Mouse (Mus musculus) spleen, postnatal 10 days (tissue): Measurements from ENCODE around the gene Hbb-y.
A peak's percentile ranks its signal among the peaks of the same experiment; 100 is the strongest.
"Not testable (repeated sequence)": the region's sequence is repeated elsewhere in the genome, so short reads cannot be mapped to it uniquely, and the experiment has no call there.

Experiments
- DNase-seq, 2 experiments: peaks; one replicate each; pipeline ENCODE4 v3.0.0; 2021 to 2022; ENCODE audit warnings: low spot score in 2 of 2

The Hbb-y gene

GRCm38 (mm10) chr7:103853090-103853489, at the start of gene Hbb-y:
Hbb-y (minus strand) TSS chr7:103853216.
- DNase-seq = no peak

DNA sequence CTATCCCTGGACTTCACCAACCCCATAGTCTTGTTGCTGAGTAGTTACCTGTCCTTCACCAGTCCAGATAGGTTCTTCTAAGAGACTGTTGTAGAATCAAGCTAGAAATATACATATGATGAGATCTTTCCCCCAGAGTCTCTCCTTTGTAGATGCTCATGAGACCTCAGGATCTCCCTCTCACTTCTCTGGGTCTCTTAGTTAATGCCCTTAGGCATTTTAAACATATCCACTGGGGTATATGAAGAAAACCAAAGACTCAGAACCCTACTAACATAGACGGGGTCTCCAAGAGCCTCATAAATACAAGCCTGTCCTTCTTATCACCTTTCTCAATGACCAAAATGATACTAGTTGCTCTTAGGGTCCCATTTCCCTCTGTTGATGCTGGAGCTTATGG, 41.4 kb upstream of the Hbb-y start, which contains the start of gene Olfr64:
TSS of gene Olfr64 (minus strand) at position 101 of the 400 bp plus-strand sequence.
- DNase-seq = no peak

DNA sequence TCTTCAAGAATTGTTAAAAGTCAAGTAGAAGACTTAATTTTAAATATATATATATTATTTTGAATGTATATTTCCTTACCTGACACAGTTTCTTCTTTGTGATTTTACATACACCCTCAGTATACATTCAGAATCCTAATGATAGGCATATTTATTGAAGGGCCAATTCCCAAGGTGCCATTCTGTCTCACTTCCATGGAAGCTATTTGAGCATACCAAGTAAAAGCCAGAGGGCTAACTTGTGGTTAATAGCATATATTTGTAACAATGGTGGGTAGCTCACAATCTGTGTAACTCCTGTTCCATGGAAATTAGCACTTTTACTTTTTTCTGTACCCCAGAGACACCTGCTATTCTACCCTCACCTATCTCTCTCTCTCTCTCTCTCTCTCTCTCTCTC, 33.1 kb upstream of the Hbb-y start, which contains the start of gene Olfr66:
TSS of gene Olfr66 (minus strand) at position 101 of the 400 bp plus-strand sequence.
- no peak for DNase-seq

GRCm38 (mm10) chr7:103877093-103877492, 24.1 kb upstream of the Hbb-y start:
- DNase-seq = no peak

GRCm38 (mm10) chr7:103874451-103874850, 21.4 kb upstream of the Hbb-y start:
- DNase-seq = no peak

- peak in 1 of 2 experiments; percentile 55 for DNase-seq
Observed at GRCm38 (mm10) chr7:103873064-103873463, 20.0 kb upstream of the Hbb-y start.

- DNase-seq = peak in 1 of 2 experiments; percentile 62
Observed at GRCm38 (mm10) chr7:103870667-103871066, 17.7 kb upstream of the Hbb-y start.

DNA sequence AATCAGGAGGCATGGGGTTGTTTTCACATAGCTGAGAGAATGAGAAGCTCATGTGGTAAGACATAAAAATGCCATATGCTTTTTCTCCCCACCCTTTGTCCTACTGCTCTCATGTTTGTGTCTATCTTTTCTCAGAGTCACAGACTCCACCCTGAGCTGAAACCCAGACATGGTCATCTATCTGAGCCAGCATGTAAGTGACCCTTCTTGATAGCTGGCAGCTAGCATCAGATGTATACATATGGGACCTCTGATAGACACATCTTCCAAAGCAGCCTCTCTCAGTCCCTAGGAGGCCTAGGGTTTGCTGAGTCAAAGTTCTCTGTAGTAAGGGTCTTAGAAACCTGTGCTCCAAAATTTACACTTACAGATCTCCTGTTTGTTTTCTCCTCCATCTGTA, 12.7 kb upstream of the Hbb-y start:
- DNase-seq = peak in 1 of 2 experiments; percentile 49

- no peak for DNase-seq
Observed at GRCm38 (mm10) chr7:103861531-103861930, 8.5 kb upstream of the Hbb-y start.

- DNase-seq = peak; percentile 77 to 91
Observed at GRCm38 (mm10) chr7:103860855-103861254, 7.8 kb upstream of the Hbb-y start.

- DNase-seq = peak in 1 of 2 experiments; percentile 81
Observed at GRCm38 (mm10) chr7:103859076-103859475, 6.1 kb upstream of the Hbb-y start.

DNA sequence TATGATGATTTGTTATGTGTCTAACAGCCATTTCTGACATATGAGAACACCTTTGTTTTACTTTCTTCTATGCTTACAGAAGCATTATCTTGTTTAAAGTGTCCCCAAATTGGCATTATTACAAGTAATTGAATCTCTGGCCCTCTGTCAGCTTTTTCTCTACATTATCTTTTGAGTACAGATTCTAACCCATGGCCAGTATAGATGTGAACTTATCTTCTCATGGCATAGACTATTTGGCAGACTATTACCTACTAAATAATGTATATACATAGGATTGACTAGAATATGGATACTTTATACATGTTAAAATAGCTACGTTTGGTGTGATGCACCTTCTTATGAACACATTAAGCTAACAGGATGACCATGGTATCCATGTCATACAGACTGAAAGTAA, 1.7 kb upstream of the Hbb-y start:
- DNase-seq = no peak

- DNase-seq = no peak
Observed at GRCm38 (mm10) chr7:103844525-103845325, 8.3 kb downstream of the Hbb-y start.

DNA sequence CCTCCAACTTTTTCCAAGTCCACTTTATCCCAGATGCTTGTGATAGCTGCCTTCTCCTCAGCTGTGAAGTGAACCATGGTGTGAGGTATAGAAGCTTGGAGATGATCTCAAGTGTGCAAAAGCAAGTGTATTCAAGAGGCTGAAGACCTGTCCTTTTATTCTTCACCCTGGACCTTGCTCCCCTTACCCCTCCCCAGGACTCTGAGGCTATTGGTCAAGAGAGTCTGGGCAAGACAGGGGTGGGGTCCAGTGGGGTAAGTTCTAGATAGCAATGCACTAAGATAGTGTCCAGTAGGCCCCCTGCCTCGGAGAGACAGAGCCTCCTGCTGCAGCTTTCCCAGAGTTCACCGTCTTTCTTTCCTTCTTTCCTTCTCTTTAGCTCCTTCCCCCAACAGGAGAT, 10.0 kb downstream of the Hbb-y start, which contains the start of gene Hbb-bh1:
TSS of gene Hbb-bh1 (minus strand) at position 131 of the 400 bp plus-strand sequence.
- no peak for DNase-seq

- DNase-seq = no peak
Observed at GRCm38 (mm10) chr7:103840268-103840667, 12.7 kb downstream of the Hbb-y start, which contains the start of gene Hbb-bh2. Hbb-bh2 (minus strand) TSS chr7:103840520.

DNA sequence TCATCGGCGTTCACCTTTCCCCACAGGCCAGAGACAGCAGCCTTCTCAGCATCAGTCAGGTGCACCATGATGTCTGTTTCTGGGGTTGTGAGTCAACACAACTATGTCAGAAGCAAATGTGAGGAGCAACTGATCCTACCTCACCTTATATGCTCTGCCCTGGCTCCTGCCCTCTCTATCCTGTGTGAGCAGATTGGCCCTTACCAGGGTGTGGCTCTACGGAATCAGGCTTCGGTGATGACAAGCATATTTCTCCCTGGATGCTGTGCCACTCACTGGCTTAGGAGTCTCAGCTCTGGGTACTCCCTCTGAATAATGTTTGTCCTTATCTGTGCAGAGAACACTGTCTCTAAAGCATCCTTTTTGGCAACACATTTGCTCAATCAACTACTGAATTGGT, 25.2 kb downstream of the Hbb-y start, which contains the start of gene Hbb-bs:
TSS of gene Hbb-bs (minus strand) at position 289 of the 400 bp plus-strand sequence.
- peak; percentile 83 to 85 for DNase-seq

GRCm38 (mm10) chr7:103827139-103827538, 25.9 kb downstream of the Hbb-y start:
- DNase-seq = not testable (repeated sequence)

GRCm38 (mm10) chr7:103826255-103826887, 26.6 kb downstream of the Hbb-y start:
- peak; percentile 52 to 66 for DNase-seq

DNA sequence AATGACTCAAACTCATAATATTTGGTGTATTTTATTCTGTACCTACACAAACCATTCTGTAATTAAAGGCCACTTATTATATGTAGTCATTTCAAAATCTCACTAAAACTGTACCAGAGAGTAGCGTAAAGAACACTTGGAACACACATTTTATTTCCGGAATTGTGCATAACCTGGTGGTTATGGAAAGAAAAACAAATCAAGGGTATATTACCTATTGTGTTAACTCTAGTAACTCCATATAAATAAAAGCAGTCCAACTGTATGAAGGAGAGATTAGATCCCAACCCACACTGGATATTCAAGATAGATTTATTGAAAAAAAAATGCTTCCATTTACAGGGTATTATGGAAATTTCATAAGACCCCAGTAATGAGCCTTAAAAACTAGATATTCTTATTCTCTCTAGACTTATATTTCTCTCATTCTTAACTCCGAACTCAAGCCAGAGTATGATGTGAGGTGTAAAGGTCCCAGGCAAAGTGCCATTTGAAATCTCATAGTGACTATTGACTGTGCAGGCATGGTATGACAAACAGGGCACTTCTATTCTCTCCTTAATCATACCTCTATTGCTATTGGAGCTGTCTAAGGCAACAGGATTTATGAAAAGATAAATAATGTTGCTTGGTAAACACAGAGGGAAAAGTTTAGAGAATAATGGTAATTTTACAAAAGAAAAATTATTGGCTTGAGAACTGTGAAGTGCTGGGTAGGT, 27.3 kb downstream of the Hbb-y start:
- DNase-seq = peak in 1 of 2 experiments; percentile 39

DNA sequence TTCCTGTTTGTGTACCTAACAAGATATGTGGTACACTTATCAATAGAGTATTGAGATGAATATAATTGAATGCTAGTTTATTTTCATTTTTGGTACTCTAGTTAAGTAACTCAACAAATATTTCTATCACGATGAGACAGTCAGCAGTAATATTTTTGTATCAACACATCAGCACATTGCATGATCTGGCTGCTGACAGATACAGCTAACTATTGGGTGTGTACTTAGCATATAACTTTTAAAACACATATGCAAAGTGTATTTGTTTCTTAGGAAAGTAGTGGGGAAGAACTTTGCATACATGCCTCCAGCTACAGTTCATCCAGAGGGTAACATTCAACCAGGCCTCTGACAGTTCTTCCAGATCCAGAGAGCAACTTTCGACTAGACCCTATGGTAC, 28.4 kb downstream of the Hbb-y start:
- DNase-seq = no peak

- not testable (repeated sequence) for DNase-seq
Observed at GRCm38 (mm10) chr7:103815085-103815484, 37.9 kb downstream of the Hbb-y start.

- peak; percentile 82 to 84 for DNase-seq
Observed at GRCm38 (mm10) chr7:103813766-103814165, 39.2 kb downstream of the Hbb-y start, which contains the start of gene Hbb-bt. Hbb-bt (minus strand) TSS chr7:103813996.
